Mouse (Mus musculus) adrenal gland, adult 18-20 months (tissue): ENCODE data around the gene Tbc1d9. TPM values are rescaled to one million over a fixed set of nuclear protein-coding genes. Genes with fewer than 3 reads are reported as not detected.

Experiments
- DNase-seq, 2 experiments: peaks; one replicate each; pipeline ENCODE4 v3.0.0; 2021 to 2022; ENCODE audit warnings: low spot score in 2 of 2
- total RNA-seq, 2 experiments: library from RNA; stranded (reverse); gene quantifications; 1 replicate in 1 of 2; 2 replicates in 1 of 2; pipeline ENCODE4 v1.2.3; 2021

Tbc1d9 gene
- total RNA-seq, 2 experiments from 2014 or later: 8.1 to 10.9 TPM

DNA sequence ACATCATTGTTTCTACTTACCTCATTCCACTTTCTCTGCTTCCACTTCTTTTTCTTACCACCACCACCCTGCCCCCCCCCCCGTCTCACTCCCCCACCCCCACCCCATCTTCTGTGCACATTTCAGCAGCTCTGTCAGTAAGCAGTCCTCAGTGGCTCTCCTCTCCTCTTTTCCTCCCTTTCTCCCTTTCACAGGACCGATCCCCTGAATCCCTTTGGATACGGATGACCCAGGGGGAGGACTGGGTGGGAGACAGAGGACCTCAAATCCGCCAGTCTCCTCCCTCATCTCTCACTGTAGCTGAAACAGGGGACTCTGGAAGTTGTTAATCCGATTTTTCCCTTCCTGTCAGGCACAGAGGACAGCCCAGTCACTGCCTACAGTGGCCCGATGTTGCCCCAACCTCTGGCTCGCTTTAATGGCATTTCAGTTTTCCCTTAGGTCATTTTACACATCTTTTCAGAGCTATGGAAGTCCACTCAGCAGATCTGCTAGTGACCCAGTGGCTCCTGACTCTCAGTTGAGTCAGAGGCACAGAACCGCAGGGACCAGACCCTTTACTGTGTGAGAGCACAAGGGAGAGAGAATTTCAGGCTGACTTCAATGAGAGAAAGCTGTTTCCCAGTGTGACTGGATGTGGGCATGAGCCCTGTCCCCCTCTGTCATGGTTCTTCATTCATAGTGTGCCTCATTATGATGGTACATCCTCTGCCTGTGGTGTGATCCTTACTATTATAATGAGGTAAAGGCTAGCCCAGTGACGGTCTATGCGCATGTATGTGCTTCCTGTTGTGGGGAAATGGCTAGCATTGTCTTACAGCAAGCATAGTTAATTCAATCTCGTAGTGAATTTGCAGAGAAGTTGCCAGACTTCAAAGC is 12.4 kb downstream of the Tbc1d9 start:
- DNase-seq: no peak

GRCm38 (mm10) chr8:83178228-83178742 is 13.1 kb downstream of the Tbc1d9 start:
- DNase-seq: no peak

DNA sequence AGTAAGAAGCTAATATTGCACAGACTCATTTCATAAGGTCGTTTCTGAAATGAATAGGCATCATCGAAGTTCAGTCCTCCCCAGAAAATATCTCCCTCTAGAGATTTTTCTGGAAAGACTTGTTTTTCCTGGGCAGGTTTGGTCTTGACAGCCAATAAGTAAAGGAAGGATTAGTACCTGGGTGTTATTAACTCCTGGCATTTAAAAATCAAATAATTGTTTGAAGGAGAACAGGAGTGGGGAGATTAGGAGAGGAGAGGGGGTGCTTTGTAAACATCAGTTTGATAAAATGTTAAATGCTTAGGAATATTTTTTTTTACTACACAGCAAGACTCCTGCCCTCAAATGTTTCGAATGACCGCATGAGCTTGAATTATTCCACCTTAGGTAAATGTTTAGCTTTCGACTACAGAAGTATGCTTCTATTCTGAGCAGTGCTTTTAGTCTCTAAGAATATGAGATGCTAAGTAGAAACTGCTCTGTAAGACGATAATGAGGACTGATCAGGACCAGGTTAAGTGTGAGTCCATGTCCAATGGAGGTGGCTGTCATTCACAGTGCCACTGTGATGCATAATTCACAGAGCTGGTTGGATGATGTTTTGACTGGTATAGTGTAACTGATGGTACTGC is 16.8 kb downstream of the Tbc1d9 start:
- no peak for DNase-seq

DNA sequence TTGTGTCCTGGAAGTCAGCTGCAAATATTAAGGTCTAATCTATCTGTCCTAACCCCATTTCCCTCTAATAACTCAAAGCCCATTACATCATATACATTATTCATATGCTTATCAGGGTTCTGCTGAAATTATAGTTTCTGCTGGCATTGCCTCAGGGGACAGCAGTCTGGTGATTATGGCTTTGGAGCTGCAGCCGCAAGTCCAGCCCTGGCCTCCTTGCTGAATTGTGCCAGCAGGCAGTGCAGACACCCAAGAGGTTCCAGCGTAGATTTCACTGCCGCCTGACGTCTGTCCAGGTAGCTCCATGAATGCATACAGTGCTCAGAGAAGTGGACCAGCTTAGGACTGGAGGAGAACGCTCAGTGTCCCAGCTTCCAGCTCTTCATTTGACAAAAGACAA is 17.6 kb downstream of the Tbc1d9 start:
- no peak for DNase-seq

DNA sequence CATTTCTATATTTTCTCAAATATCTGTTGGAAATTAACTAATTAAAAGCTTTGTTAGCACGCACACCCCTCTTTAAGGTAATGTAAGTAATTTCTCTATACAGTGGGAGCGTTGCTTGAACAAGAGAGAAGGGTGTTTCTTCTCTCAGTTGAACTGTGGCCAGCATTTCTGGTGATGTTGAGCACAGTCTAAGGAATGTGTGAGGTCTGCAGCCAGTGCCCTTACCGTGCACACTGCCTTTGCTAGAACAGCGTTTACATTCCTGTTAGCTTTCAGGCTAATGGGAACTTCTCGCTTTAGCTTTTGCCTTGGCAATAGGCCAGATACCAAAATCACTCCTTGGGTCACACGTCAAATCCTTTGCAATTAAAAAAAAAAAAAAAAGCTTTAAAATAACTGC is 21.2 kb downstream of the Tbc1d9 start:
- DNase-seq: no peak

DNA sequence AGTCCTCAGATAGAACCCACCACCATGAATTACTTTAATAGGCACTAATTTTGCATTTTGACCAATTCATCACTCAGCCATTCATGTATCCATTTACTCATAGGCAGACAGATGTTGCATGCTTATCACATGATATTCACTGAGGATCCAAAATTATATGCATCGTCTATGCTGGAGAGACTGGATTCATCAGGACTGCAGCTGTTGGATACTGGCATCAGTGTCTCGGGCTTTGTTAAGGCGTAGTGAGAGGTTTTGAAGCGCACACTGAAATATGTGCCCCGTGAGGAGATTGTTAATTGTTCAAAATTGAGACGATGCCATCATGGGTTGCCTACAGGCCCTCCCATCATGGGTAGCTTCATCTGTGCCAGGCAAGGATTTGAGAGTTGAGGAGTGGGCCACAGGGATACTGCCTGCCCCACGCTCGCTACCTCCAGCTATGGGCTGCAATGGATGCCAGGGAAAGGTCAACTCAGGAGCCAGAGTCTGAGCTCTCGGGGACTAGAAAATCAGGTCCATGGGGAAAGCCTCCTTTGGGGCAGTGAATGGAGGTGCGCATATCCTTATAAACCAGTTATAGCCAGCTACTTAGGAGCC is 22.3 kb downstream of the Tbc1d9 start:
- no peak for DNase-seq

GRCm38 (mm10) chr8:83189538-83190095 is 24.5 kb downstream of the Tbc1d9 start:
- DNase-seq: no peak

GRCm38 (mm10) chr8:83196088-83196487 is 30.9 kb downstream of the Tbc1d9 start:
- no peak for DNase-seq

GRCm38 (mm10) chr8:83199715-83200114 is 34.6 kb downstream of the Tbc1d9 start:
- DNase-seq: no peak

GRCm38 (mm10) chr8:83200191-83201177 is 35.3 kb downstream of the Tbc1d9 start:
- DNase-seq: peak in 1 of 2 experiments; percentile 22

DNA sequence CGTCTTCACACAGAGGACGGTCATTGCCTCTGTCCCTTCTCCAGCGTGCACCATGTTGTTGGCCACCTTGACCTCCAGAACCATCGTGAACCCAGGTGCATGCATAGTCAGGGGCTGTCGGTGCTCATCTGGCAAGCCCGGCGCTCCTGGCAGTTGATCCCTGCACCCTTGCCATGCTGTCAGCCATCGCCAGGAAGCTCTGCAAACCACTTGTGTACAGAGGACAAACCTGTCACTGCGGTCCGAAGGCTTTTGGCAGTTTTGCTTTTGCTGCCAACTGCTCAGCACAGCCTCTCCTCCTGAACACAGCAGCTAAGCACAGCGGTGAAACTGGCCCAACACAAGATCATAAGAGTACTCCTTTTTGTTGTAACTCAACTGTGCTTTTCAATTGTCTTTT is 37.8 kb downstream of the Tbc1d9 start:
- DNase-seq: no peak

DNA sequence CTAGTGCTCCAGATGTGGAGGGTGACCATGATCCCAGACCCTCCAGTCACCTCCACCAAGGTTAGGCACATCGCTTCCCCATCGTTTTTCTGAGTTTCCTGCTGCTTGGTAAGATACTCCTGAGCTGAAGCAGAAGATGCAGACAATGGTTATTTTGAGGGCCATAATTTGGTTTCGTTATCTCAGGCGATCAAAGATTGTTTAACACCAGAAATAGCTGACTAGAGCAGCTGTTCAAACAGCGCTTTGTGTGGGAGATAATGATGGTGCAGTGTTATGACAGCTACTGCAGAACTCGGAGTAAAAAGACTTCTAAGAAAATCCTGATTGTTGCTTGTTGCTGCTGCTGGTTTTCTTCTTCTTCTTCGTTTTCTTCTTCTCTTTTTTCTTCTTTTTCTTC is 40.8 kb downstream of the Tbc1d9 start:
- DNase-seq: no peak

DNA sequence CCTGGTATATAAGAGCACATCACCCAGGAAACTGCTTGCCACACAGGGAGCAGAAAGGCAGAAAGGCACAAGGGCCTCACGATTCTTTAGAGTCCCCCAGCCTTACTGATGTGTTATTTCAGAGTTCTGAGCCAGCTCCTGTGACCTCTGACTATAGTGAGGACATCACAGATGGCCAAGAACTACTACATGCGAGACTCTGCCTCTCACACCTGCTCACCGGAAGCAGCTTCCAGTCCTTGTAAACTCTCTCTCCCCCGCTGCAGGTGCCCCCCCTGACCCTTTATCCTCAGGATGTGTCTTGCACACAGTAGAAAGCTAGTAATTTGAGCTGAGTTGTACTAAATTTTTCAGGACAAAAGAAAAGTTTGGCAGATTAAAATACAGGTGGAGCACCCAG is 44.4 kb downstream of the Tbc1d9 start:
- no peak for DNase-seq

GRCm38 (mm10) chr8:83210676-83211075 is 45.5 kb downstream of the Tbc1d9 start:
- no peak for DNase-seq

- no peak for DNase-seq
These were observed 49.9 kb downstream of the Tbc1d9 start for GRCm38 (mm10) chr8:83215065-83215464.

- DNase-seq: no peak
These were observed 51.4 kb downstream of the Tbc1d9 start for GRCm38 (mm10) chr8:83216520-83216919.

GRCm38 (mm10) chr8:83217196-83217595 is 52.0 kb downstream of the Tbc1d9 start:
- no peak for DNase-seq

- no peak for DNase-seq
These were observed 52.7 kb downstream of the Tbc1d9 start for GRCm38 (mm10) chr8:83217891-83218290.

DNA sequence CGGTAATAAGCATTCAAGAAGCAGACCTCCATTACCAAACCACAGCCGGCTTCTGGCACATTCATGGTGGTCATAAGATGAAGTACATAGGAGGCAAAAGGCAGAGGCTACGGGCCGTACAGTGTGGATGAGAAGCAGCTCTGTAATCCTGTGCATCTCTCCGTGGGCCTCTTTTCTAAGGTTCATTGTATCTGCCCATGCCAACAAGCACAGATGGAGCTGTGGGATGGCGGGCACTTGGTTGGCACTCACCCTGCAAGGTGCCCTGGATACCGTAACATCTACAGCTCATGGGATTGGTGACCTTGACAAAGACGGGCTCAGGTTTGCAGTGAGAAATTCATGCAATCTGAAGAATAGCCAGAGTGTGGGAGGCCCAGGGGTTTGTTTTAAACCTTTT is 54.2 kb downstream of the Tbc1d9 start:
- no peak for DNase-seq

GRCm38 (mm10) chr8:83220746-83221145 is 55.6 kb downstream of the Tbc1d9 start:
- DNase-seq: no peak
